Mouse (Mus musculus): Measurements from ENCODE around the gene Il3.
"Not testable (repeated sequence)": the region's sequence is repeated elsewhere in the genome, so short reads cannot be mapped to it uniquely, and the experiment has no call there.

Gene Il3

DNA sequence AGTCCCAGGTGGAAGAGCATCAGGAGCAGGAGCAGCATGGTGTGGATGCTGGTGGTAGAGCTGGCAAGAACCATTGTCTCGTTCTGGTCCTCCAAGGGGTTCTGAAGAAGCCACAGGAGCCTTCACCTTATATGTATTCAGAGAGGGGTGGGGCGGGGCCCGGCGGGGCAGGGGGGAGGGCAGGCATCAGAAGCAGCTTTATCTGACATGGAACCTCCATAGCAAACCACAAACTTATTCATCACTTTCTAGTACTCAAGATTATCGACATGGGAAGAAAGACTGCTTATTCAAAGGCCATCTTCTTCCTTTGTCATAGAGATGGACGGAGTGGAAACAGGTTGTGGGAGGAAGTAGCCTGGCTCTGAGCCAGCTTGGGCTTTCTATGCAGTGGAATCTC lies at the start of gene Il3:
TSS of gene Il3 (minus strand) at position 101 of the 400 bp plus-strand sequence.
- no peak for DNase-seq

DNA sequence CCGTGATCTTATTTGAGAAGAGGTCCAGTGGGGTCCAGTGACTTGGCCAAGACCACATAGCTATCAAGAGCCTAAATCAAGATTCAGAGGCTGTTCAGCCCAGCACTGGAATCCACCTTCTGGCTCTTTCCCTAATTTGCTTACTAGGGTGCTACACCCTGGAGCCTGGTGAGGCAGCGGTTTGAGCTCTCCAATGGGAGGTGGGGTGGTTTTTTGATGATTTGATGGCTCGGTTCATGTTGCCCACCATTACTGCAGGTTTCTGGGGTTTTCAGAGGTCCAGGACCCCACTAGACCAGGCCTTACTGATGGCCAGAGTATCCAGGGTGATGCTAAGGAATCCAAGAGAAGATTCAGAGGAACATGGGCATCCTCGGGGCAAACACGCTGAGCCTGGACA lies 48.3 kb upstream of the Il3 start:
- no peak for DNase-seq

DNA sequence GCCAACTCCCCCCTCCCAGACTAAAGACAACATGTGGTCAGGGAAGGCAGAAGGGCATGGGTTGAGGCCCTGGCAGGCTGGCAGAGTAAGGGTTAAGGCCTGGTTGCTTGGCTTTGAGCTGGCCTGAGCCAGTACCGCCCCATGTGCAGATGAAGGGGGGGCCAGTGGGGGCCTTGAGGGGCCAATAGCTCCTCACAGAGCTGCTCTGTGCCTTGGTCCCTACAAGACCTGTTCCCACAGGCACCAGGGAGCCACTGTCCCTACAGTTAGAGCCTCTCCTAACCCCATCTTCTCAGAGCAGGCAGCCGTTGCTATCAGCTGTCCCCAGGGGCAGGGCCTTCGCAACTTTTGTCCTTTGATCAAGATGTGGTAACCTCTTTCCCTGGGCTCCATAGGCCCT lies 47.7 kb upstream of the Il3 start:
- DNase-seq: no peak

DNA sequence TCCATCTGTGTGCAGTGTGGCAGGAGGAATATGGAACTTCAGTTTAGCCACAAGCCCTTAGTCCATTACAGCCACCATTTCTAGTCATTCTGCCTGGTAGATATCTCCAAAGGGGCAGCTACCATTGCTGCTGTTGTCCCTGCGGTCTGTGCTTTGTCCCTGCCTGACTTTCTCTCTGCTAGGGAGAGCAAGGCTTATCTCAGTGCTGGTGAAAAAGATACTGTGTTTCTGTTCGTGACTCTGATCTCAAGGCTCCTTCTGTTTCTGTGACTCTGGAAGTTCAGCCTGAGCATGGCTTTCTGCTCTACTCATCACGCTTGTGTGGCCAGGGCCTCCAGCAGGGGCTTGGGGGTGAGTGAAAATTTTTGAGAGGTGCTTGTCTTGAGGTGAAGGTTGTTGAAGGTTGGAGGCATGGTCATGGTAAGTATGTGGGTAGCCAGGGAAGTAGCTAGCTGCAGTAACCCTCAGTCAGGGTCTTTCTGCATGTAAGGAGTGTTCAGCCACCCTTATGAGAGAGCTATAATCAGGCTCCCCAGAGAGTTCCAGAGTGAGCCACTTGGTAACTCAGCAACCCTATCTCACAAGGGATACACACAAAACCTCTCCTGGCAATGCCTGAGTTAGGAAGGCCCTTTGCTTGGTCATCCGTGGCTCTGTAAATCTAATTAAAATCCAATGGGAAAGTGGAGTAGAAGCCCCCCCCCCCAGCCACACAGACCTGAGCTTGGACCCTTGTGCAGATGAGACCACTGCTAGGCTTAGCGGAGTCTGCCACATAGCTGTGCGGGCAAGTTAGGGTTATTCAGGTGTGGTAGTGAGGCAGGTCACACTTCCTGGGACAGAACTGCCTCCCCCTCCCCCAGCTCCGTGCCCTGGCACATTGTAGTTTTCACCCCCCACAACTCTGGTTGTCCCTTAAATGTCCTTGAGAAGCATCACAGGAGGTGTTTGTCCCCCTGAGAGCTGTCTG lies 46.6 kb upstream of the Il3 start:
- DNase-seq: no peak

DNA sequence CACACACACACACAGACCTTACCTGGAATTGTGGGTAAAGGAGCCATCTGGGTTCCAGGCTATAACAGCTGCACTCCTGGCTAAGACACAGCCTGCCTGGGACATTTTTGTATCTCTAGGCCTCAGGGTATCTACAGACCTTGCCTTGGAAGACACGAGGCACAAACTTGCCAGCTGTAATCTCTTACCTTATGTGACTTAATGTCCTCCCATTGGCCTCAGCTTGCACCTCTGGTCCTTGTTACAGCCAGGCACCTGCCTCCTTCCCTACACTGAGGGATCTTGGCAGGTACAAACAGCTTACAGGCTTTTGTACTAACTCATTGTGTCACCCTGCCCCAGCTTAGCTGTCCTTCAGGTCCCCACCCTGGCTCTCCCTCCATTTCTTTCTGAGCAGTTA lies 45.5 kb upstream of the Il3 start:
- no peak for DNase-seq

DNA sequence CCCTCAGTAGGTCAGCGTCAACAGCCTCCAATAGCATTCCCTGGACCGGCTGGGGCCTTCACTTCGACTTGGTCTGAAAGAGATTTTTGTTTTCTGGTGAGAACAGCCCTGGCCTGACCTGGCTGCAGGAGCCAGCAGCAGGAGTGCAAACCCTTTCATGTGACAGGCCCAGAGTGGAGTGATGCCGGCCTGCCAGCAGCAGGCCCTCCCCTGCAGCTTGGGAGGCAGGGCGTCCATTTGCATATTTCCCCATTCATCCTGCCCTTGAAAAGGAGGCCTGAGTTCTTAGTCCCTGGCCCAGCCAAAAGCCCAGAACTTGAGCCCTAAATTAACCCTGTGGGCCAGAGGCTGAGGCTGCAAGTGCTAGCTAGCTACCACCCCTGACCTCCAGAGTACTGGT lies 44.9 kb upstream of the Il3 start:
- peak; percentile 19 for DNase-seq

DNA sequence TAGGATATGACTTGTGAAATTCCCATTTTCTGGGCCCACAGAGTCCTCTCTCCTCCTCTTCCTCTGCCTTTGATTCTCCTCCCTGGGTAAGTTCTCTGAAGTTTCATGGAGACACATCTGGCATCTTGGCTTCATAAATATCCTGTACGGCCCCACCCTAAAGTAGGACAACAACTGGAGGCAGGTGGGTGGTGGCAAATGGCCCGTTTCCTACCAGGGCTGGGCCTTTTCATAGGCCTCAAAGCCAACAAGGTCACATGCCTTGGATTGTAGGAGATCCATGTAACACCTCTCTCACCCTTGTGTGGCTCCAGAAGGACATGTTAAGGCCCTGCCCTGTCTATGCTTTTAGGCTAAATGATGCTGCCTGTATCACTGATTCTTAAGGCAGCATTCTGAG lies 43.5 kb upstream of the Il3 start:
- DNase-seq: no peak

DNA sequence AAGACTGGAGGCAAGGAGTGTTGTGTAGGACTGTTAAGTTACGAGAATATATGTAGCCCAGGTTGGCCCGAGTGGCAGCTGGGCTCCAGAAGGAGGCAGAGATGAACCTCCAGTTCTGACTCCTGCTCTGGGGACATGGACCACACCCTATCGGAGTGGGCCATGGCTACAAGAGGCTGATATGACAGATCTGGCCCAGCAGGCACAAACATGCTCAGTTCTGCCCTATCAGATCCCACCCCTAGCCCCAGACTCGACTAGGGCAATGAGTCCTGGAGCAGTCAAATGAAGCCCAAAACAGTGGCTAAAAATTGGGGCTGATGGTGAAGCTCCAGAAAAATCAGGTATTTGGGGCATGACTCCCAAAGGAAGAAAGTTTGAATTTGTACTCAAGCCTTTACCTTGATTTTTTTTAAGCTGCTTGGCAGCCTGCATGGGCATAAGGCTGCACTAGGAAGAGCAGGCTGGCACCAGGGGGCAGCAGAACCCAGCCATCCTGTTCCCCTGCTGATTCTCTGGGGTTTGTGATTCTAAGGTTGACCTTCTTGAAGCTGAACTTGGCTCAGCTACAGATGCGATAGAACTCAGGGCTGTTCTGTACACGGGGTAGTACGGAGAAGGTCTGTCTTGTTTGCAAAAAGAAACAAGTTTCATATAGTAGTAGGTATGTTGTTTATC lies 40.2 kb upstream of the Il3 start:
- DNase-seq: peak; percentile 56

DNA sequence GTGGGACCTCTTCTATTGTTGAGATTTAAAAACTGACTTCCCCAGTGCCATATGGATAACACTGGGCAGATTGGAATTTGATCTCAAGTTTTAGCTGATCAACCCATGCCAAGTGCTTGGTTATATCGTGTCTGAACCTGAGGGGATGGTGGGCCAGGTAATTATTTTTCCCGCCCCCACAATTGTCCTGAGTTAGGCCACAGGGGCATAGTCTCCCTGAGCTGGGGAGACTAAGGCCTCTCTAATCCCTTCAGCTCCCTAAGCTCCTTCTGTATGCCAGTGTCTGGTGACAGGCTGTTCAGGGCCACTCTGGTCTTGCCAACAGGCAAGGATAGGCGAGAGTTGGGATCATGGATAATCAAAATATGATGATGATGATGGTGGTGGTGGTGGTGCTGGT lies 38.3 kb upstream of the Il3 start:
- DNase-seq: no peak

DNA sequence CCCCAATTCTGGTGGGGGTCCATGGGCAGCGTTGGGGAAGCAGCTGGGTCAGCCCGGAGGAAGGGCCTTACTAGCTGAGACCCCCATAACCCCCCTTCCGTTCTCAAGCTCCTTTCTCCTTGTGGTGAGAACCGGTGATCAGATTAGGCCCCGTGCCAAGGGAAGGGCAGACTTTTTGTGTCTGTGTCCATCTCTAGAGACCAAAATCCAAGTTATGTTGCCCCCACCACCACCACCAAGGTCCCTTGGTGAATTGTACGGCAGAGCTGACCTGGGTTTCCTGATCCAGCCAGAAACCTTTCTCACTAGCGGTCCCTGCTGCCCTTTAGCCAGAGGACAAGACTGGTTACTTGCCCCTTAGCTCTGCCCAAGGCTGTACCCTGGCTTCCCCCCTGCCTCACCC lies 37.4 kb upstream of the Il3 start:
- no peak for DNase-seq

DNA sequence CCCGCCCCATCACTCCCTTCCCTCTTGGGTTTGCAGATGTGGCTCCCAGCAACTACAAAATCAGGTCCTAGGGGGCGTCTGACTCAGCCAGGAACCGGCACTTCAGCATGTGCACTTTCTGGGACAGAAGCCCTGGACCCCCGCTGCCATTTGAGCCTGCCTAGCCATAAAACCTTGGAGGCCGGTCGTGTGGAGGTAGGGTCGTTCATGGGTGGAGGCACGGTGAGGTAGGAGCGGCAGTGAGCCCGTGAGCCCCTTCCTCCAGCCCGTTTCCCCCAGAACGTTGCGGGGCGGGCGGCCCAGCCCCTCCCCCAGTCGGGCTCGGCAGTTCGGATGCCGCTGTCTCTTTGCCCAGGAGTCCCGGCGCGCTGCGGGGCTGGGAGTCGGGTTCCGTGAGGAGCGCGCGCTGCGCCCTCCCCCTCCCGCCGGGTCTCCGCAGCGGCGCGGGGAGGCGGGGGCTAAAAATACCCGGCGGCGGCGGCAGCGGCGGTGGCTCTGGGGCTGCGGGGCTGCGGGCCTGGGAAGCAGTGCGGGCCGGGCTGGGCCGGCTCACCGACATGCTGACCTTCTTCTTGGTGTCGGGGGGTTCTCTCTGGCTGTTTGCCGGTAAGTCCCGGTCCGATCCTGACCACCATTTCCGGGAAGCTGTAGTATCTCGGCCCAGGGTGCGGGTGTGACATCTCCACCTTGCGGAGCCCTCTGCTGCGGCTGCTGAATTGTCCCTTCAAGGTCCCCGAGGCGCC lies 36.8 kb upstream of the Il3 start, which contains the start of gene Acsl6:
TSS of gene Acsl6 (plus strand) at position 71 of the 743 bp plus-strand sequence.
- no peak for DNase-seq

DNA sequence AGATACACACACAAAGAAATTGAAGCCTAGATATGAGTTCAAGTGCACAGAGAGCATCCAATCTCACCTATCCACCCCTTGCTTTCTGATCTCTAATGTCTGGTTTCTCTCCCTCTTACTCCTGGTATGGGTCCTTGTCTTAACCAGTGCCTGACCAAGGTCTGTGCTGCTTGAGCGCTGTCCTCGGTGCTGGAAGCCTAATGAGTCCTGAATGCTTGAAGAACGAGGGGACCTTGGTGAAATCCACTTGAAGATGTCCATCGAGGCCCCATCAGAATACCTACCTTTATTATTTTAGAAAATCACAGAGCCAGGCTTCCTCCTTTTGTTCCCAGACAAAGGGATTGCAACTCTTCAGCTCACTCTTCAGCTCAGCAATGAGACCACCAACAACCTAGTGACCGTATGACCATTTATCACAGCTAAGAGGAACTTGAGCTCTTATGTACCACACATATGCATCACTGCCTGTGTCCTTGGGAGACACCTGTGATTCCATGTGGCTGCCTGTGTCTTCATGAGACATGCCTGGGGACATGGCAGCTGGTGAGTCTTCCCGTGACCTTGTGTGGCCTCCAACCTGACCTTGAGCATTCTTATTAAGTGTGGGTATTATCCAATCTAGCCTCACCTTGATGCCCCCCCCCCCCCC lies 36.1 kb upstream of the Il3 start:
- no peak for DNase-seq

DNA sequence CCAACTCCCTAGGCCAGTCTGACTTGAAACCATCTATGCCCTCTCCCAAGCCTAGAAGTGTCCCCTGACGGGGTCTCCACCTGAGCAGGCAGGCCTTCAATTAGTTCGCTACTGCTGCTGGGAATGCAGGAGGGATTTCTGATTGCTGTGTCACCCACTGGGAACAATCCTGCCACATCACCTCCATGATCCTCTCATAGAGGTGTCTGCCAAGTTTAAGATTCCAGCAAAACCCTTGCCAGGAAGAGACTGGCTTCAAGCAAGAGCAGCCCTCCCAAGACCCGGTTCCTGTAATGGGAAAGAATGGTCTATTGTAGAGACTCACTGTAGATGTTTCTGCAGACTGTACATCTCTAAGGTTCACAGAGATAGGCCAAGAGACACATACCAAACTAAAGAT lies 35.5 kb upstream of the Il3 start:
- no peak for DNase-seq

DNA sequence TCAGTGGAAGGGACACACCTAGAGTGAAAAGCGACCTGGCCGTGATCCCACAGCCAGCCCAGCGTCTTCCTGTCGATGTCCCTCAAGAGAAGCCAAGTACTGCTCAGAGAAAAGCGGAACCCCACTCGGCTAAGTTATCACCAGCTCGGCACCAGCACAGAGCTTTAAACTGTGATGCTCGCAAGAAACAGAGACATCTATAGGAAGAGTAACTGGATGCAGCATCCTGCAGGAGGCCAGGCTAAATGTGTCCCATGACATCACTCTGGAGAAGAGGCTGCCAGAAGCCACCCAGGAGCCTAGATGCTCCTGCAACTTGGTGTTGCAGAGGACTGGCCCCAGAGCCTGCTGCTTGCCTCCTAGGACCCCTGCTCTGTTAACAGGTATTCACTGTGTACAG lies 34.9 kb upstream of the Il3 start:
- no peak for DNase-seq

DNA sequence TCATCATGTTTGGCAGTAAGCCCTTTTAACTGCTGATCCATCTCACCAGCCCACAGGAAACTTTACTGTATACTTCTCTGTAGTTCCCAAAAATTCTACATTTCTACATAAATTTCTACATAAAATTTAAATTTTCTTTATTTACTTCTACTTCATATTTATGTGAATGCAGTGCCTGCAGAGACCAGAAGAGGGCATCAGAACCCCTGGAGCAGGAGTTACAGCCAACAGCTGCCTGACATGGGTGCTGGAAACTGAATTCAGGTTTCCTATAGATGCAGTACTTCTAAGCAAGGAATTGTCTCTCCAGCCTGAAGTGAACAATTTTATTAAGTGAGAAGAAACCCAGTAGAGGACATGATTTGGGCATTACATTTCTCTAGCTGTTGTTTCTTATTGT lies 31.7 kb upstream of the Il3 start:
- DNase-seq: no peak

DNA sequence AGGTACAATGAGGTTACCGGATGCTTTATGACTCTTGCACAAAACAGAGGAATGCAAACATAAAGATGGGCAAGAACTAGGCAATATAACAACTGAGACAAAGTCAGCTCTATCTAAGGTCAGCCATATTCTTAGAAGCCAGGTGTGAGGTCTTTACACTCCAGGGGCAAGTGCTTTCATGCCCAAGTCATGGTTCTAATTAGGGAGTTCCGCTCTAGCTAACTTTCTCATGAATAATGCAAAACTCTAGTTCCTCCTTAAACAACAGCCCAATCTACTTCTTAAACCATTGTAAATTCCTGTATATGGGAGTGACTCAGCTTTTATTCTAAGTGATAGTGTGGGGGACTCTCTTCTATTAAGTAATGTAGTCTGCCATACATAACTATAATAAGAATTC lies 30.4 kb upstream of the Il3 start:
- not testable (repeated sequence) for DNase-seq

DNA sequence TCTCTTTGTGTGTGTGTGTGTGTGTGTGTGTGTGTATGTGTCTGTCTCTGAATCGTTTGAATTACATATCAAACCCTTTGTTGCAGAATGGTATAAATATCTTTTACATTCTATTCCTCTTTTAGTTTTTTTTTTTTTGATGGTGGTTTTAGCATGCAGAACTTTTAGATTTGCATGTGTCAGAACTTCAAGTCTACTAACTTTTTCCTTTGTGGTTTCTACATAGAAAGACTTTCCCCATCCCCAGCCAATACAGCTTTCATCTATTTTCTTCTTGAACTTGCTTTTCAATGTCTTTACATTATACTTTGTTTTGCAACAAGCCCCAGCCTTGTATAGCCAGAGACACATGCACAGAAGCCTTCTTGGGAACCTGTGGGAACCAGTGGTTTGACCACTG lies 29.7 kb upstream of the Il3 start:
- DNase-seq: no peak

DNA sequence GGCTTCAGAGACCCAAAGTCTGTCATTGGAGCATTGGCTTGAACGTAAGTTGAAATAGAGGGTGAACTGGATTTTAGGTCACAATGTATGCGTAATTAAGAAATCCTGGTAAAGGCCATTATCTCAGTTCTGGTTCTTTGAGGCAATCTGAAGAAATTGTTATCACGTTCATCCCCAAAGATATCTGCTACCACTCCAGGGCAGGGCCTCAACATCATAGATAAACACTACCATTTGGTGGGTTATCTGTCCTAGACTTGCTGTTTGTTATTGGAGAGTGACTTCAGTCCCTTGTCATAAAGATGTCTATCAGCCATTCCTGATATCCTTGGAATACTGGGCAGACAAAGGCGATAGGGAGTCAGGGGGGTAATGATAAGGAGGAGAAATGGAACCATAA lies 28.9 kb upstream of the Il3 start:
- no peak for DNase-seq

DNA sequence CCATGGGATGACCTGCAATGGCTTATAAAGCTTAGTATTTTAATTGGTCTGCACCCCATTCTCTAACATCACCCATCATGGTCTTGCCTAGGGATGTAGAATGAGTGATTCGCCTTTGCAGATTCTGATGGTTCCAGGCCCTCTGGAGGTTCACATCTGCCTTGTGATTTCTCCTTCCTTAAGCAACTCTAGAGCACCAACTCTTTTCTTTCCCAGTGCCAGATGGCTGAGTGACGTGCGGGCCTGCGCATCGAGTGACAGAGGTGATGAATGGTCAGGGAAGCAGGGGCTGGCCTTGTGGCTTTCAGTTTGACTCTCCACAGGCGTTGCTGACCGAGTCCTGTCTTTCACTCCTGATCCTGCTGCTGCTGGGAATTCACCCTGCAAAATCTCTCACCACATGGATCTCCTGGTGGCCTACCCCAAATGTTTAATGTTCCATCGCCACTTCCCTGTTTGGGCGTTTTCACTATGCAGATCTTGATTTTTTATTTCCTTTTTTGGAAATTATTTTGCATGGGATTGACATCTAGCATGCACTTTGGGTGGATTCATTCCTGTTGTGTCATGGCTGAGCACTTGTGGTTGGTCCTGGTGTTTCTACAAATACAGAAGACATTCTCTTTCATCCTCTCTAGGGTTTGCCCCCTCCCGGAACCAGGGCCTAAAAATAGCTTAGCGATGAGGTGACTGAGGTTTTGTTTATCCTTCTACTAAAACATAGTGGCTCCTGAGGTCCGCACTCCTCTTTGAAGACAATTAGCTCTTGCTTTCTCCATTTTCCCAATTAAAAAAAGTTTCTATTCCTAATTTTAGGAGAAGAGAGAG lies 27.1 kb upstream of the Il3 start:
- no peak for DNase-seq

DNA sequence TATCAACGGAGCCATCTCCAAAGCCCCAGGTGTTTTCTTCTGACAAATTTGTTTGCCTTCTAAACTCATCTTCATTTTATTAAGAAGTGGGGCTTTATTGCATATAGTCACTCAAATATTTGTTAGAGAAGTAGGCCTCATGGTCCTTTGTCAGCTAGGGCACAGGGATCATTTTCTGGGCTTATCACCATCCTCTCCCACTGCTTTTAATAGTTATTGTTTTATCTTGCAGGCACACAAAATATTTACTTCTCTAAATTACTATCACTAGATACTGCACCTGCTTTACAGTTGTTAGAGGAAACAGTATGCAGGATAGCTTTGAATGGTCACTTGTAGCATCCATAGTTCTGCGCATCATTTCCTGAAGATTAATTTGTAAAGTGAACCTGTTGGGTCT lies 25.1 kb upstream of the Il3 start:
- no peak for DNase-seq

DNA sequence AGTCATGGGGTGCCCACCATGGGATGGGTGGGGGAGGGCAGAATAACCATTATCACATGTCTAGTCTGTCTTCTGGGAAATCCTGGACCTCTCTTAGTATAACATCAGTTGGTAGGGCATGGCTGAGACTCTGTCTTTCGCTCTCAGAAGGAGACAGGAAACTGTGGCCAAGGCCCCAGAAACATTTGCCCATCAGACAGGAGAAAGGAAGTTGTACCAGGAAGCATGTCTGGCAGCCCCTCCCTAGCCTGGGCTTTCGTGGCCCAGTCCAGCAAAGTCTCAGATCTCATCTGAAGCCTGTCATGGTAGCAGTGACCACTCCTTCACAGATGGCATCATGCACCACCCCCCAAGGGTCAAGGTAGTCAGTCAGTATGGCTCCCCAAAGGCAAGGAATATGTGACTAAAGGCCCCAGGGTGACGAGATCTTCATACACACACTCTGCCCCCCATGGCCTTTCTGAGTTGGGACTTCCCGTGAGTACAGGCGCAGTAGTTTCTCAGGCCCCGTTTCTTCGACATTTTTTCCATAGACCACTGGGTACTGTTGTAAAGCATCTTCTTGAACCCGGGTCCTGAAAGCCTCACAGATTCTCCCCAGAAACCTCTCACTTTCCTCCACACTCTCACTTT lies 20.9 kb upstream of the Il3 start:
- DNase-seq: no peak

All from kidney, adult 18-20 months (tissue).